Comparison of ENCODE assay signal across 22 mouse cellular contexts in the genomic region with DNA sequence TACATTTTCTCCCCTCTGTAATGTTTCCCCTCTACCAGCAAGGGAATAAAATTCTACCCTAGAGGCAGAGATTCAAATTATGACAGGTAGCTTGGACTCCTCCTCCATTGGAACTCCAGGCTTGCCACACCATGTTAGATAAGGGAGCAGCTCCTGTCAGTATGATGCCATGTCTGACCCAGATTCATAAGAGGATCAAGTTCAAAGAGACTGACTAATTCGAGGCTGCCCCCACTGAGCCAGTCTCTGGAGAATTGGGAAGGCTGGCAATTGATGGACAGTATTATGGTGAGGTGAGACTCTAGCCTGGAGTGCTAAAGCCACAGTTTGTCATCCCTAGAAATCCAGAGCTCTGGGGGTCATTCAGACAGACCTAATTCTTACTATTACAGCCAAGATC. TPM values are rescaled to one million over a fixed set of nuclear protein-coding genes. Genes with fewer than 3 reads are reported as not detected.
A peak's percentile ranks its signal among the peaks of the same experiment; 100 is the strongest.
DNase-seq lines count a peak whose midpoint lies in the region; ATAC-seq lines count a peak whose summit lies in the region.
"Had no signal": no experiment of that assay in that cellular context is flagged by ENCODE, and none has a peak within 500 bp of the region (broad histone marks: within the 10 kb centered on the region; RNA-seq: fewer than 3 reads in every experiment).

No protein-coding gene starts in this region.

- peak; percentile 22 for DNase-seq in adrenal gland, adult 2 months
- no peak for DNase-seq in adrenal gland, postnatal 10 days
- DNase-seq in retina, adult 2 months (ENCODE audit: low read depth, low spot score), result peak; percentile 69
- DNase-seq in retina, postnatal 1 day, result peak; percentile 81
- DNase-seq in right cerebral cortex, postnatal 10 days (ENCODE audit: low spot score in 2 of 2), result no peak
- DNase-seq: adrenal gland, adult 8-10 months; B cell, adult 2 months; cerebellum, adult 11 months; cerebellum, adult 2 months; cerebellum, postnatal 10 days; gastrocnemius, postnatal 10 days; gastrocnemius, postnatal 36 days; heart, postnatal 10 days; heart, postnatal 36 days had no signal

- no peak for ATAC-seq in megakaryocyte progenitor cell, adult 5-6 weeks (replicated peaks; ENCODE audit: poor library complexity)
- ATAC-seq: forebrain, embryonic 13.5 days; forebrain, embryonic 16.5 days; hindbrain, embryonic 16.5 days; intestine, embryonic 15.5 days had no signal

RNA-seq across cellular contexts. Expression of gene Amer2, which starts 6.3 kb away (rescaled TPM):
- 1 to 10 TPM; 2.8 to 3.7 TPM for total RNA-seq in adrenal gland, adult 2 months (2021)
- 0.35 and 0.57 TPM in 2 replicates for polyA plus RNA-seq in adrenal gland, adult 2 months (2012; rRNA removed)
- total RNA-seq in adrenal gland, postnatal 10 days (2021), result 1 to 10 TPM; 2.4 to 3.4 TPM
- total RNA-seq in megakaryocyte progenitor cell, adult 5-6 weeks (2015), result 0.37 and 0.49 TPM in 2 replicates
- total RNA-seq in megakaryocyte progenitor cell, adult 5-6 weeks (2017), result under 0.01 and 0.17 TPM in 2 replicates
- total RNA-seq: CH12.LX; gastrocnemius, postnatal 36 days; heart, adult 8-10 months; heart, postnatal 36 days had no signal
- polyA plus RNA-seq: G1E had no signal

Comparison
In these comparisons a context has a peak if more than half of its experiments do, and no peak if none do; other contexts are left out.
1. DNase-seq: peak in adrenal gland, adult 2 months (single experiment), retina, adult 2 months (single experiment) and retina, postnatal 1 day (single experiment); none in adrenal gland, postnatal 10 days (single experiment) and right cerebral cortex, postnatal 10 days (0 of 2).